Mouse (Mus musculus) adrenal gland, postnatal 25 days (tissue): ENCODE data around the gene Lsm7. TPM values are rescaled to one million over a fixed set of nuclear protein-coding genes. Genes with fewer than 3 reads are reported as not detected.

ENCODE experiments used
- DNase-seq: peaks from one replicate; pipeline ENCODE4 v3.0.0; 2021; ENCODE audit warnings: mixed read lengths
- microRNA-seq, 2 experiments: library from miRNA; unstranded; fragments of <30 nt; microRNA quantifications; one replicate each; pipeline ENCODE4 v1.2.0; 2021
- total RNA-seq: library from RNA; stranded (reverse); gene quantifications from 2 replicates; pipeline ENCODE4 v1.2.3, GENCODE M21; 2021

Lsm7 gene
- total RNA-seq, 1 experiment from 2014 or later: 42.8 TPM

GRCm38 (mm10) chr10:80813366-80813765 lies 41.6 kb downstream of the Lsm7 start, which contains the start of gene Jsrp1:
Gene Jsrp1 (minus strand): TSS chr10:80813498.
- no peak for DNase-seq

GRCm38 (mm10) chr10:80812391-80813041 lies 42.5 kb downstream of the Lsm7 start:
- DNase-seq: peak; percentile 52

GRCm38 (mm10) chr10:80810084-80810483 lies 44.9 kb downstream of the Lsm7 start:
- peak; percentile 77 for DNase-seq

- DNase-seq: no peak
Observed at GRCm38 (mm10) chr10:80808985-80809632, 45.9 kb downstream of the Lsm7 start.

GRCm38 (mm10) chr10:80808099-80808984 lies 46.7 kb downstream of the Lsm7 start:
- DNase-seq: no peak

DNA sequence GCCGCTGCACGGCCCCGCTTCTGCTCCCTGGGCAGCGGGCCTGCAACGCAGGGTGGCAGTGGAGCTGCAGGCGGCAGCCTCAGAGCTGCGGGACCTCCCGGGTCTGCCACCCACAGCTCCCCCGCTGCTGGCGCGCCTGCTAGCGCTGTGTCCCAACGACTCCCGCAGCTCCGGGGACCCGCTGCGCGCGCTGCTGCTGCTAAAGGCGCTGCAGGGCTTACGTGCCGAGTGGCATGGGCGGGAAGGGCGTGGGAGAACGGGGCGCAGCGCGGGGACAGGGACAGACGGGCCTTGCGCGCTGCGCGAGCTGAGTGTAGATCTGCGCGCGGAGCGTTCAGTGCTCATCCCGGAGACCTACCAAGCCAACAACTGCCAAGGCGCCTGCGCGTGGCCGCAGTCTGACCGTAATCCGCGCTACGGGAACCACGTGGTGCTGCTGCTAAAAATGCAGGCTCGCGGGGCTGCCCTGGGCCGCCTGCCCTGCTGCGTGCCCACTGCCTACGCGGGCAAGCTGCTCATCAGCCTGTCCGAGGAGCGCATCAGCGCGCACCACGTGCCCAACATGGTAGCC lies 47.9 kb downstream of the Lsm7 start:
- peak; percentile 78 for DNase-seq

GRCm38 (mm10) chr10:80806341-80807056 lies 48.5 kb downstream of the Lsm7 start:
- DNase-seq: no peak

- peak; percentile 85 for DNase-seq
Observed at GRCm38 (mm10) chr10:80805925-80806324, 49.1 kb downstream of the Lsm7 start.

GRCm38 (mm10) chr10:80805322-80805721 lies 49.7 kb downstream of the Lsm7 start:
- DNase-seq: no peak

GRCm38 (mm10) chr10:80804916-80805315 lies 50.1 kb downstream of the Lsm7 start, which contains the start of gene Amh:
Gene Amh (plus strand): TSS chr10:80805243.
- DNase-seq: no peak

- no peak for DNase-seq
Observed at GRCm38 (mm10) chr10:80804340-80804739, 50.7 kb downstream of the Lsm7 start.

GRCm38 (mm10) chr10:80802996-80803395 lies 52.0 kb downstream of the Lsm7 start:
- DNase-seq: no peak

Small RNAs within 50 kb of the gene (microRNA-seq; reads per million reads assigned to microRNA genes)
- 1.1 to 2.1 reads per million in 2 experiments for gene Mir1982

Other genes with a start within 250 kb of the Lsm7 start
- gene Gm49322, start 249.2 kb downstream of the Lsm7 start, total RNA-seq: 2.3 and 3.0 TPM in 2 replicates
- 127 and 157 TPM in 2 replicates for gene Csnk1g2, start 232.4 kb downstream of the Lsm7 start, total RNA-seq
- 68.4 and 79.2 TPM in 2 replicates for gene Btbd2, start 198.1 kb downstream of the Lsm7 start, total RNA-seq
- gene Mknk2, start 177.1 kb downstream of the Lsm7 start, total RNA-seq: 155 and 164 TPM in 2 replicates
- gene Mob3a, start 153.2 kb downstream of the Lsm7 start, total RNA-seq: 15.2 and 18.8 TPM in 2 replicates
- 21.6 and 37.1 TPM in 2 replicates for gene Izumo4, start 153.0 kb downstream of the Lsm7 start, total RNA-seq
- 94.4 and 102 TPM in 2 replicates for gene Ap3d1, start 112.9 kb downstream of the Lsm7 start, total RNA-seq
- 97.3 and 102 TPM in 2 replicates for gene Dot1l, start 100.0 kb downstream of the Lsm7 start, total RNA-seq
- gene Sf3a2, start 57.0 kb downstream of the Lsm7 start, total RNA-seq: 56.7 and 60.1 TPM in 2 replicates
- gene Plekhj1, start 56.6 kb downstream of the Lsm7 start, total RNA-seq: 114 and 132 TPM in 2 replicates
- 0.79 and 0.90 TPM in 2 replicates for gene Amh, start 50.0 kb downstream of the Lsm7 start, total RNA-seq
- 6.7 and 8.7 TPM in 2 replicates for gene Jsrp1, start 41.7 kb downstream of the Lsm7 start, total RNA-seq
- 742 and 955 TPM in 2 replicates for gene Oaz1, start 28.6 kb downstream of the Lsm7 start, total RNA-seq
- 3.5 and 5.1 TPM in 2 replicates for gene Lingo3, start 11.2 kb downstream of the Lsm7 start, total RNA-seq
- gene Sppl2b, start 66 bp upstream of the Lsm7 start, total RNA-seq: 38.8 and 48.5 TPM in 2 replicates
- not detected in 2 replicates for gene Tmprss9, start 16.6 kb upstream of the Lsm7 start, total RNA-seq
- 188 and 208 TPM in 2 replicates for gene Timm13, start 45.8 kb upstream of the Lsm7 start, total RNA-seq
- gene Lmnb2, start 63.0 kb upstream of the Lsm7 start, total RNA-seq: 14.4 and 15.2 TPM in 2 replicates
- 15.3 and 15.4 TPM in 2 replicates for gene Gadd45b, start 74.9 kb upstream of the Lsm7 start, total RNA-seq
- 4.5 and 7.8 TPM in 2 replicates for gene Gng7, start 159.7 kb upstream of the Lsm7 start, total RNA-seq
- 1.9 and 2.9 TPM in 2 replicates for gene Diras1, start 170.5 kb upstream of the Lsm7 start, total RNA-seq
- gene Slc39a3, start 182.2 kb upstream of the Lsm7 start, total RNA-seq: 45.1 and 80.7 TPM in 2 replicates
- 198 and 223 TPM in 2 replicates for gene Sgta, start 205.0 kb upstream of the Lsm7 start, total RNA-seq
- 54.3 and 80.2 TPM in 2 replicates for gene Thop1, start 214.8 kb upstream of the Lsm7 start, total RNA-seq
- gene Creb3l3, start 243.7 kb upstream of the Lsm7 start, total RNA-seq: 1.6 and 2.7 TPM in 2 replicates